Mouse (Mus musculus) spleen, adult 2 months (tissue): ENCODE data around the gene Vps18.

Experiments used
- CTCF ChIP-seq: fragments of 200-500 bp; IDR thresholded peaks from 2 replicates; pipeline ENCODE4 v1.5.1; 2011; ENCODE audit warnings: mild to moderate bottlenecking, inconsistent platforms; ENCODE audit not compliant: insufficient read depth, insufficient read length, insufficient replicate concordance; ENCODE audit errors: extremely low read depth
- POLR2A ChIP-seq: fragments of 200-500 bp; IDR thresholded peaks from 2 replicates; pipeline ENCODE4 v1.6.1; 2011; ENCODE audit warnings: low read depth, low read length, inconsistent platforms

DNA sequence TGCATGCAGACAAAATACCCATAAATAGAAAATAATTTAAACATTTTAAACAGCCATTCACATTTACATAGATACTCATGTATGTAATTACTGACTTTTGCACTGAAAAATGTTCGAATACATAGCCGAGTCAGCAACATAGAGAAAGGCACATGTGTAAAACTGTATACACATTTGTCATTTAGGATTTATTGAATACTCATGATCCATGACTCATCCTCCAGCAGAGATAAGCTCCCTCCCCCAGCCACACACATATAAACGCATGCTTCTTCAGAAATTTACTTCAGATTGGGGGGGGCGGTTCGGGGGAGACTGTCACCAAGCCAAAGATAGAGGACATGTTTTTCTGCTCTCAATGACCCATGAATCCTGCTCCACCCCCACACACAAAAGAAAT lies 24.7 kb upstream of the Vps18 start:
- TF ChIP-seq CTCF = no peak
- no peak for TF ChIP-seq POLR2A
